Mouse (Mus musculus) olfactory bulb, adult 2 months (tissue): ENCODE data around the gene Clca3a1.

ENCODE experiments used
- CTCF ChIP-seq: fragments of 200-500 bp; IDR thresholded peaks from 2 replicates; pipeline ENCODE4 v1.5.1; 2012; ENCODE audit warnings: low read depth, mild to moderate bottlenecking, low read length, moderate library complexity; ENCODE audit not compliant: insufficient read depth
- POLR2A ChIP-seq: fragments of 200-500 bp; IDR thresholded peaks from 2 replicates; pipeline ENCODE4 v1.6.1; 2012; ENCODE audit warnings: mild to moderate bottlenecking, low read depth, low read length, moderate library complexity; ENCODE audit not compliant: insufficient read depth

DNA sequence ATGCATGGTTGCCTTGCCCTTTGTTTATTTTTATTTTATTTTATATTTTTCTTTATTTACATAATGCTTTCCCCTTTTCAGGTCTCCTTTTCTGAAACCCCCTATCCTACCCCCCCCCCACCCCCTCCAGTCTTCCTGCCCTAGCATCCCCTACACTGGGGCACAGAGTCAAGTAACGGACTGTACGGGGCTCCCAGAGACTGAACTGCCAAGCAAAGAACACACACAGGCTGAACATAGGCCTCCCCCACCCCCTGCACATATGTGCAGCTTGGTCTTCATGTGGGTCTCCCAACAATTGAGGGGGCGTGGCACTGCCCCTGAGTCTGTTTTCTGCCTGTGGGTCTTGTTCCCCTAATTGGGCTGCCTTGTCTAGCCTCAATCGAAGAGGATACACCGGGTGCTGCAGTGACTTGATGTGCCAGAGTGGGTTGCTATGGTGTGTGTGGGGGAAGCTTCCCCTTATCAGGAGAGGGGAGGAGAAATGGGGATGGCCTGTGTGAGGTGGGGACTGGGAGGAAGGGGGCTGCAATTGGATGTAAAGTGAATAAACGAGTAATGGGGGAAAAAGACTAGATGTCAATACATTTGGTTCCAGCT, 49.1 kb downstream of the Clca3a1 start:
- TF ChIP-seq POLR2A: no peak
- no peak for TF ChIP-seq CTCF
